Mouse (Mus musculus): Measurements from ENCODE around the gene Gm36210.

- TF ChIP-seq CTCF (IDR thresholded peaks at IDR 0.05; ENCODE audit: low read depth), result no peak
- no peak for TF ChIP-seq EP300 (IDR thresholded peaks at IDR 0.05; ENCODE audit: low read depth)
These were observed 5.8 kb downstream of the Gm36210 start for GRCm38 (mm10) chr7:4900523-4900851.

All from liver, postnatal 0 days (tissue).